Mouse (Mus musculus): Measurements from ENCODE around the gene Ryr3. TPM values are rescaled to one million over a fixed set of nuclear protein-coding genes. Genes with fewer than 3 reads are reported as not detected.

The Ryr3 gene
- total RNA-seq, 2 experiments from 2014 or later, result 2.4 to 2.6 TPM

- no peak for DNase-seq
- intact Hi-C loops (cut with DNase I; ENCODE audit: low total_unique reads), result no loop called here
These were observed 397.8 kb downstream of the Ryr3 start for GRCm38 (mm10) chr2:112819059-112819458.

DNA sequence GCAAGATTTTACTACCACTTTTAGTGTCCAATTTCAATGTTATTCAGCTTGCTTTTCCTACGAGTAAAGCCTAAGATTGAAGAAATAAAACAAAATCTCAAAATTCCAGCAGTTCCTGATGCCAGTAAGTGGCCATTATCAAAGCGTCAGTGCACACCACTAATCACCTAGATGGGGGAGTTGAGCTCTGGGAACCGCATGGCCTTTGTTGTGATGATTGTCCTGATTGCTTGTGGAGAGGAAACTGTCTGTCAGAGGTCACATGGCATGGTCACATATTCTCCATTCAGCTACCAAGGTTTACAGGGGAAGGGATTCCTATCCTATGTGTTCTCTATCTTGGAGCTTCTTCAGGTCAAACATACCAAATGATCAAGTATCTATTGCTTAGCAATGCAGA is 399.9 kb downstream of the Ryr3 start:
- intact Hi-C loops (cut with DNase I; ENCODE audit: low total_unique reads), result no loop called here
- no peak for DNase-seq

DNA sequence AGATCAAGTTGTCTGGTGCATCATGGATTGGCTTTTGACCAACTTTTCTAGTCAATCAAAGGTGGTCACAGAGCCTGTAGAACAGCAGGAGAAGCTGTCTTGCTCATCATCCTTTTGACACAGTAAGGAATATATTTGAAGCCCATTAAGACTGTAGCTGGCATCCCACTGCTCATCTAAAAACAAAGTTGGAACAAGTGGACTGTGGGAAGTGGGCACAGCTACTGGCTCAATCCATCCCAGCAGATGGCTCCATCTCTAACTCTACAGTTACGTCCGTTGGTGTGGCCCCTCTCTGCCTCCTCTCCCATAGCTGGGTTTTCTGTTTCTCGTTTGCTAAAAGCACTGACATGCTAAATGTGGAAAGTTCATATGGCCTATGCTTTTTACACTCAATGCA is 400.9 kb downstream of the Ryr3 start:
- intact Hi-C loops (cut with DNase I; ENCODE audit: low total_unique reads), result no loop called here
- DNase-seq, result no peak

- intact Hi-C loops (cut with DNase I; ENCODE audit: low total_unique reads), result no loop called here
- no peak for DNase-seq
These were observed 404.1 kb downstream of the Ryr3 start for GRCm38 (mm10) chr2:112812637-112813402.

DNA sequence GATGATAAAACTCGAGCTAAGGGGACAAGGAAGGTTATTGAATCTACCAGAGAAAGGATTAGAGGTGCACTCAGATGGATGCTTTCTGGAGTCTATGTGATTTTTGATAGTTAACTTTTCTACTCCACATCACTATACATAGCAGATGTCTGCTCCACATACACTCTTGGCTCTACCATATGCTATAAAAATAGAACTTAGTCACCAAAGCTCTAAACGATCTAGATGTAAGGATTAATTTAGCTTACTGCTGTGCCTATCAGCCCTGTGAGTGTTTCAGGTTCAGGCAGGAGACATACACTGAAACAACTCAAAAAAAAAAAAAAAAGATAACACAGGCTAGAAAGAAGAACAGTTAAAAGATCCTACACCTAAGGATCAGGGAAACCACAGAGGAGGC is 410.9 kb downstream of the Ryr3 start:
- DNase-seq, result no peak
- intact Hi-C loops (cut with DNase I; ENCODE audit: low total_unique reads), result no loop called here

DNA sequence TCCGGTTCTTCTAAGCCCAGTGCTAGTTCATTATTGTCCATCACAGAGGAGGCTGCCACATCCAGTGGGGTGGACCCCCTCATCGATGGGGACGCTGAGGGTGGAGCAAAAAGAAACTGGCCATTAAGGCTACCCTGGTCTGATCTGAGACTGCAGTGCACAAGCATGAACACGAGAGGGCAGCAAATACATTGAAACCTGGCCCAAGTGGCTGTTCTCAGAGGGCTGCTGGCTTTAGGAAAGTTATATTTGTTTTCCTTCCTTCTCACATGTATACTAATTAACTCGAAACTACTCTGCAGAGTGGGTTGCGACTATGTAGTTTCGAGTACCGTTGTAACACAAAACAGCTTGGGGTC is 416.9 kb downstream of the Ryr3 start:
- DNase-seq, result peak; percentile 28
- intact Hi-C loops (cut with DNase I; ENCODE audit: low total_unique reads), result loop anchor here (5.0 kb wide), 1 partner anchor 437 kb away; no protein-coding TSS in a partner anchor

- intact Hi-C loops (cut with DNase I; ENCODE audit: low total_unique reads), result loop anchor here (5.0 kb wide), 1 partner anchor 438 kb away; no protein-coding TSS in a partner anchor
- DNase-seq, result no peak
These were observed 417.4 kb downstream of the Ryr3 start for GRCm38 (mm10) chr2:112799351-112799994.

DNA sequence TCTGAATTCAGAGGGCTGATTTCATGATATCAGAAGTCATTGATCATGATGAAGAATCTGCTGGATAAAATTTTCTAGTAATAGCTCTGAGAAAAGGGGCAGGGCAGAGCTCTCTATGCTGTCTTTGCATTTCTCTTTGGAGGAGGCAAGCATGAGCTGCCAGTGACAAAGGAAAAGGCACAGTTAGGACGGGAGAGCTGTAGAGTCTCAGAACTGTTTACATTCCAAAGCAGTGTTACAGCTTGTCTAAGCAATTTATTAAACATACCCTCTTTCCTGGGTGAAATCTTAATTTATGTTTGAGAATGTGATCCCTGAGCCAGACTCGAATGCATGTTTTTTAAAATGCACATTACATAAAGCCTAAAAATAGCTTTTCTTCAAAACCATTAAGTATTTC is 435.3 kb downstream of the Ryr3 start:
- intact Hi-C loops (cut with DNase I; ENCODE audit: low total_unique reads), result no loop called here
- DNase-seq, result no peak

DNA sequence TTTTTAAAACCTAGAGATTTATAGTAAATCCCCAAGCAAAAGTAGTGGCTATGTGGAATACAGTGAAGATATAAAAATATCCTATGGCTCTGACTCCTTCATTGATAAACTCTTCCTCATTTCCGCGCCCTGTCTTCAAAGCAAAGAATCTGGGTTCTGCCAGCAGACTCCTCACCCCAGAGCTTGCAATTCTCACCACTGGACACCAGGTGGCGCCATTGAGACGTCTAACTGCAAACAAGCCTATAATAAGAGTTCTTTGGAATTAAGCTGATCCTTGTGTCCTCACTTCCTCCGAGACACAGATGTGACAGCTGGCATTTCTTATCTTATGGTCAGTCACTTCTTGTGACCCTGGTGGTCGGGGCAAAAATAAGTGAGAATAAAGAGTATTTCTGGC is 442.1 kb downstream of the Ryr3 start:
- intact Hi-C loops (cut with DNase I; ENCODE audit: low total_unique reads), result no loop called here
- peak; percentile 49 for DNase-seq

- intact Hi-C loops (cut with DNase I; ENCODE audit: low total_unique reads), result loop anchor here (10.0 kb wide), 2 partner anchors 223 to 263 kb away; no protein-coding TSS in a partner anchor
- no peak for DNase-seq
These were observed 449.2 kb downstream of the Ryr3 start for GRCm38 (mm10) chr2:112767665-112768064.

- no peak for DNase-seq
- intact Hi-C loops (cut with DNase I; ENCODE audit: low total_unique reads), result loop anchor here (10.0 kb wide), 2 partner anchors 220 to 260 kb away; no protein-coding TSS in a partner anchor
These were observed 451.9 kb downstream of the Ryr3 start for GRCm38 (mm10) chr2:112765046-112765445.

GRCm38 (mm10) chr2:112764274-112764673 is 452.6 kb downstream of the Ryr3 start:
- no peak for DNase-seq
- intact Hi-C loops (cut with DNase I; ENCODE audit: low total_unique reads), result loop anchor here (10.0 kb wide), 2 partner anchors 219 to 259 kb away; no protein-coding TSS in a partner anchor

- no peak for DNase-seq
- intact Hi-C loops (cut with DNase I; ENCODE audit: low total_unique reads), result loop anchor here (10.0 kb wide), 2 partner anchors 217 to 257 kb away; no protein-coding TSS in a partner anchor
These were observed 454.9 kb downstream of the Ryr3 start for GRCm38 (mm10) chr2:112762006-112762405.

- no peak for DNase-seq
- intact Hi-C loops (cut with DNase I; ENCODE audit: low total_unique reads), result loop anchor here (10.0 kb wide), 2 partner anchors 217 to 257 kb away; no protein-coding TSS in a partner anchor
These were observed 455.5 kb downstream of the Ryr3 start for GRCm38 (mm10) chr2:112761196-112761913.

GRCm38 (mm10) chr2:112760692-112761091 is 456.2 kb downstream of the Ryr3 start:
- intact Hi-C loops (cut with DNase I; ENCODE audit: low total_unique reads), result loop anchor here (10.0 kb wide), 2 partner anchors 216 to 256 kb away; no protein-coding TSS in a partner anchor

GRCm38 (mm10) chr2:112759678-112760077 is 457.2 kb downstream of the Ryr3 start:
- intact Hi-C loops (cut with DNase I; ENCODE audit: low total_unique reads), result loop anchor here (10.0 kb wide), 2 partner anchors 215 to 255 kb away; no protein-coding TSS in a partner anchor
- no peak for DNase-seq

More at GRCm38 (mm10) chr2:112760692-112761091, 456.2 kb downstream of the Ryr3 start:
- DNase-seq, result no peak

DNA sequence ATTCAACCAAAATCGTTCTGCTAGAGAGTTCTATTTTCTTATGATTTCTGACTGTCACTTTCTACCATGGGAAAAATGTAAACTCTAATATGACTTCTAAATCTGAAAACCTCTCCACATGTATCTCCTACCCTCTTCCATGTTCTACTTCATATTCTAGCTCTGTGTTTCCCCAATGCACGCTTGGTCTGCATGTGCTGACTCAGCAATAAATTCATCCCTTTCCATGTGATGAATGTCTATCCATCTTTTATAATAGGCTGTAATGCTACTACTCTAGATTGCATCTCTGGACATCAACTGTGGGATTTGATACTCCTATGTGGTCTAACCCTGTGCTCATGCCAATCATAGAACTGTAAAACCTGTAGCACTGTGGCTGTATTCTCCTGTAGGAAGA is 458.2 kb downstream of the Ryr3 start:
- intact Hi-C loops (cut with DNase I; ENCODE audit: low total_unique reads), result no loop called here

GRCm38 (mm10) chr2:112753316-112753715 is 463.6 kb downstream of the Ryr3 start:
- intact Hi-C loops (cut with DNase I; ENCODE audit: low total_unique reads), result no loop called here
- no peak for DNase-seq

More for the DNA sequence above, 458.2 kb downstream of the Ryr3 start:
- no peak for DNase-seq

- DNase-seq, result no peak
- intact Hi-C loops (cut with DNase I; ENCODE audit: low total_unique reads), result no loop called here
These were observed 465.5 kb downstream of the Ryr3 start for GRCm38 (mm10) chr2:112751416-112751815.

DNA sequence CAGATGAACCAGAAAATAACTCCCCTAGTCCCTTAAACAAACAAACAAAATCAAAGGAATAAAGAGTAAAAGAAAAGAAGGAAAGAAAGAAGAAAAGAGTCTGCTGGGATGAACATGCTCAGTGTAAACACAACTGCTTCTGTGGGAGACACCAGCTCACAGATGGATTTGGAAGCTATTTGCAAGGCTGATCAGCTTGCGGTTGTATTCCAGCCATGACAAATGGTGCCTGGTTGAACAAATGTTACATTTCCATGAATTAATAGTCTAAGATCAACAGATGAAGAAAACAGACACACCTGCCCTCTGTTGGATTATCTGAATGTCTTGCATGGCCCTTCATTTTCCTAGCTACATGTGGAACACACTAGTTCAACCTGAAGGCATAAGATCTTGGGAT is 468.4 kb downstream of the Ryr3 start:
- intact Hi-C loops (cut with DNase I; ENCODE audit: low total_unique reads), result no loop called here
- DNase-seq, result no peak

Data from gastrocnemius, postnatal 14 days (tissue).